Mouse (Mus musculus): ENCODE measurements around the gene B4galt7. TPM values are rescaled to one million over a fixed set of nuclear protein-coding genes. Genes with fewer than 3 reads are reported as not detected.
"Not testable (repeated sequence)": the region's sequence is repeated elsewhere in the genome, so short reads cannot be mapped to it uniquely, and the experiment has no call there.

The B4galt7 gene
- polyA plus RNA-seq, 1 experiment = not detected

GRCm38 (mm10) chr13:55611996-55612395, 12.3 kb downstream of the B4galt7 start:
- TF ChIP-seq POLR2A (IDR thresholded peaks at IDR 0.05; ENCODE audit: insufficient read depth, low read depth, low read length) (no peak), CTCF (IDR thresholded peaks at IDR 0.05; ENCODE audit: insufficient read depth, low read depth, low read length) (no peak)
- Histone ChIP-seq H3K27ac (ENCODE audit: insufficient read depth, low read depth, low read length) (no peak overlapping the region), H3K4me1 (ENCODE audit: control insufficient read depth, insufficient read depth, low read length) (peaks cover 4% of the 10 kb centered on the region; the same call in 1 of the 2 replicates), H3K4me3 (ENCODE audit: insufficient read depth, low read depth, low read length) (no peak overlapping the region)
- 85% methylated on average over 7 of the region's 7 CpGs for WGBS

DNA sequence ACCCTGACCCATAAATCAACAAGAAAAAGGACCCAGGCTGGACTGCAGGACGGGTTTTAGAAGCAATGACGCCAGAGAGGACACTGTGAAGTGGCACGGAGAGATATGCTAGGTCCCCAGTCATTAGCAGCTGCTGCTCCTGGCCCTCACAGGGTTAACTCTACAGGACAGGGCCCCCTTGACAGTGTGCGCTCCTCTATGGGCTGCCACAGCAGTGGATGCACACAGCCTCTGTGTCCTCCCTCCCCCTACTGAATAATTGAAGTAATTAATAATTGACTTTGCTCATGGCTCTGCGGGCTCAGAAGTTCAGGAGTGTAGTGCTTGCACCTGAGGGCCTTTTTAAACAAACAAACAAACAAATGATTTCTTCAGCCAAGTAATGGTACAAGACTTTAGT, 13.8 kb downstream of the B4galt7 start:
- Histone ChIP-seq H3K4me3 (ENCODE audit: insufficient read depth, low read depth, low read length) (no peak overlapping the region), H3K27ac (ENCODE audit: insufficient read depth, low read depth, low read length) (no peak overlapping the region), H3K4me1 (ENCODE audit: control insufficient read depth, insufficient read depth, low read length) (no peaks in the 10 kb centered on the region)
- 59% methylated on average over 5 of the region's 5 CpGs for WGBS
- TF ChIP-seq POLR2A (IDR thresholded peaks at IDR 0.05; ENCODE audit: insufficient read depth, low read depth, low read length) (no peak), CTCF (IDR thresholded peaks at IDR 0.05; ENCODE audit: insufficient read depth, low read depth, low read length) (no peak)

- no peak overlapping the region for H3K27ac ChIP-seq (ENCODE audit: insufficient read depth, low read depth, low read length)
- no peak for TF ChIP-seq POLR2A (IDR thresholded peaks at IDR 0.05; ENCODE audit: insufficient read depth, low read depth, low read length)
- TF ChIP-seq CTCF (IDR thresholded peaks at IDR 0.05; ENCODE audit: insufficient read depth, low read depth, low read length) = no peak
- 93% methylated on average over 4 of the region's 4 CpGs for WGBS
- peaks cover 4% of the 10 kb centered on the region; the same call in 1 of the 2 replicates for H3K4me1 ChIP-seq (ENCODE audit: control insufficient read depth, insufficient read depth, low read length)
- no peak overlapping the region for H3K4me3 ChIP-seq (ENCODE audit: insufficient read depth, low read depth, low read length)
Observed at GRCm38 (mm10) chr13:55619328-55619727, 19.6 kb downstream of the B4galt7 start.

GRCm38 (mm10) chr13:55620275-55620674, 20.6 kb downstream of the B4galt7 start:
- Histone ChIP-seq H3K4me1 (ENCODE audit: control insufficient read depth, insufficient read depth, low read length) (peaks cover 9% of the 10 kb centered on the region), H3K27ac (ENCODE audit: insufficient read depth, low read depth, low read length) (no peak overlapping the region), H3K4me3 (ENCODE audit: insufficient read depth, low read depth, low read length) (no peak overlapping the region)
- TF ChIP-seq POLR2A (IDR thresholded peaks at IDR 0.05; ENCODE audit: insufficient read depth, low read depth, low read length) (no peak), CTCF (IDR thresholded peaks at IDR 0.05; ENCODE audit: insufficient read depth, low read depth, low read length) (no peak)
- 76% methylated on average over 2 of the region's 2 CpGs for WGBS

- WGBS = 20% methylated on average over 20 of the region's 20 CpGs
- not testable (repeated sequence) for H3K27ac ChIP-seq (ENCODE audit: insufficient read depth, low read depth, low read length)
- H3K4me3 ChIP-seq (ENCODE audit: insufficient read depth, low read depth, low read length) = peak overlapping the region; percentile 82
Observed at GRCm38 (mm10) chr13:55622156-55622648, 22.5 kb downstream of the B4galt7 start.

GRCm38 (mm10) chr13:55622649-55623541, 23.2 kb downstream of the B4galt7 start, which contains the start of gene Caml:
TSS of gene Caml (plus strand) at chr13:55623005.
- WGBS = under 1% methylated on average over 59 of the region's 59 CpGs
- H3K4me3 ChIP-seq (ENCODE audit: insufficient read depth, low read depth, low read length) = peak within 1 kb of the TSS; percentile 82

More at GRCm38 (mm10) chr13:55622156-55622648, 22.5 kb downstream of the B4galt7 start:
- H3K4me1 ChIP-seq (ENCODE audit: control insufficient read depth, insufficient read depth, low read length) = peaks cover 10% of the 10 kb centered on the region

DNA sequence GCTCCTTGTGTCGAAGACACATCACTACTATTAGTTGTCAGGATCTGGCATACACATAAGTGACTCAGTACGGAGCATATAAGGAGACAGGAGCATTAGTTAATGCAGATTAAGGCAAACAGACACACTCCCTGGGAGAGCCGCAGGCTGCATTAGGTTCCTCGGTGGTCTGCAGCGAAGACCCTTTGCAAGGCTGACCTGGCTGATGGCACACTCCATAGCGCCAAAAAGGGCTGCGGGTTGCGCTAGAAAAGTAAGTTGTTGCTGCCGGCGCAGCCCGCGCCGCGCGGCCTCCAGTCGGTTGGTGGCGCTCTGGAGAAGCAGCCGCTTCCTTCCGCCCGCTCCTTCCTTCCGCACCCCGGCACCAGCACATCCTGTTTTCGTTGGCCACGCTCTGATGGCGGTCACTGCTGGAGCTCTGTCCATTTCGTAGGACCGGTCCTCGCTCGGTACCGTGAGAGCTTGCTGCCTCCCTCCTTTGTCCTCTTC, 35.0 kb downstream of the B4galt7 start, which contains the start of gene Ddx46:
TSS of gene Ddx46 (plus strand) at position 389 of the 489 bp plus-strand sequence.
- Histone ChIP-seq H3K4me1 (ENCODE audit: control insufficient read depth, insufficient read depth, low read length) (peaks cover 5% of the 10 kb centered on the region), H3K4me3 (ENCODE audit: insufficient read depth, low read depth, low read length) (peak within 1 kb of the TSS; percentile 98), H3K27ac (ENCODE audit: insufficient read depth, low read depth, low read length) (no peak within 1 kb of the TSS)
- TF ChIP-seq POLR2A (IDR thresholded peaks at IDR 0.05; ENCODE audit: insufficient read depth, low read depth, low read length) (peak; percentile 90), CTCF (IDR thresholded peaks at IDR 0.05; ENCODE audit: insufficient read depth, low read depth, low read length) (peak; percentile 81)
- 4% methylated on average over 30 of the region's 30 CpGs for WGBS

More at GRCm38 (mm10) chr13:55622649-55623541, 23.2 kb downstream of the B4galt7 start, which contains the start of gene Caml:
- H3K27ac ChIP-seq (ENCODE audit: insufficient read depth, low read depth, low read length) = peak within 1 kb of the TSS; percentile 93
- TF ChIP-seq POLR2A (IDR thresholded peaks at IDR 0.05; ENCODE audit: insufficient read depth, low read depth, low read length) (peak; percentile 74), CTCF (IDR thresholded peaks at IDR 0.05; ENCODE audit: insufficient read depth, low read depth, low read length) (no peak)
- peaks cover 10% of the 10 kb centered on the region for H3K4me1 ChIP-seq (ENCODE audit: control insufficient read depth, insufficient read depth, low read length)

DNA sequence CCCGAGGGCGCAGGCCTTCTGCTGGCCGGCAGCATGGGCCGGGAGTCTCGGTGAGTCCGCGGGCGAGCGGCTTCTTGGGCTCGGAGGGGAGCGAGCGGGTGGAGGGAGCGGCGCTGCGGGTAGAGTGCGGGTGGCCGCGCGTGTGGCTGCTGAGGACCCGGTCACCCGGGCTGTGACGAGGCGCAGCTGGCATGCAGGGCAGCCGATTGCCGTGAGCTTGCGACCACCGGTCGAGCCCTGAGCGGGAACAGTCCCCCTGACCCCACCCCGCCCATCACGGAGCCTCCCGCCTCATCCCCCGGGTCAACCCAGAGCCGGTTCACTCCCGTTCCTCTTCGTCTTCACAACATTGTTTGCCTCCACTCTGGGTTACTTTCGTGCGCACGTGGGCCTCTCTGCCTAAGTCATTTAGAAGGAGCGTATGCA, 35.5 kb downstream of the B4galt7 start:
- WGBS = under 1% methylated on average over 40 of the region's 40 CpGs
- no peak overlapping the region for H3K27ac ChIP-seq (ENCODE audit: insufficient read depth, low read depth, low read length)

More for the DNA sequence above, 35.5 kb downstream of the B4galt7 start:
- H3K4me1 ChIP-seq (ENCODE audit: control insufficient read depth, insufficient read depth, low read length) = peaks cover 5% of the 10 kb centered on the region
- H3K4me3 ChIP-seq (ENCODE audit: insufficient read depth, low read depth, low read length) = peak overlapping the region; percentile 98
- no peak for TF ChIP-seq POLR2A (IDR thresholded peaks at IDR 0.05; ENCODE audit: insufficient read depth, low read depth, low read length)
- TF ChIP-seq CTCF (IDR thresholded peaks at IDR 0.05; ENCODE audit: insufficient read depth, low read depth, low read length) = no peak

Measured in olfactory bulb, adult 2 months (tissue).